Mouse (Mus musculus) small intestine, adult 2 months (tissue): ENCODE results near the gene Dbh. TPM values are rescaled to one million over a fixed set of nuclear protein-coding genes. Genes with fewer than 3 reads are reported as not detected.

Source experiments
- H3K27ac ChIP-seq: fragments of 200-500 bp; 2 replicates; pipeline ENCODE4 v1.5.1; 2012; ENCODE audit warnings: low read depth, low read length, control low read depth, inconsistent platforms; ENCODE audit not compliant: insufficient read depth
- H3K27me3 ChIP-seq: fragments of 200-500 bp; 2 replicates; pipeline ENCODE4 v1.6.1; 2012; ENCODE audit warnings: mild to moderate bottlenecking, moderate library complexity, low read length, inconsistent platforms; ENCODE audit not compliant: control insufficient read depth, insufficient read depth
- H3K36me3 ChIP-seq: fragments of 200-500 bp; 2 replicates; pipeline ENCODE4 v1.6.1; 2012; ENCODE audit warnings: mild to moderate bottlenecking, low read length, control low read depth, inconsistent platforms; ENCODE audit not compliant: control insufficient read depth, insufficient read depth
- H3K4me1 ChIP-seq: fragments of 200-500 bp; 2 replicates; pipeline ENCODE4 v1.6.1; 2012; ENCODE audit warnings: low read length, inconsistent platforms, mixed read lengths; ENCODE audit not compliant: control insufficient read depth, insufficient read depth, insufficient read length
- H3K4me3 ChIP-seq: fragments of 200-500 bp; 2 replicates; pipeline ENCODE4 v1.5.1; 2012; ENCODE audit warnings: low read depth, mild to moderate bottlenecking, control low read depth, inconsistent platforms, low read length, moderate library complexity
- CTCF ChIP-seq: fragments of 200-500 bp; IDR thresholded peaks from 2 replicates; pipeline ENCODE4 v1.5.1; 2012; ENCODE audit warnings: low read depth, mild to moderate bottlenecking, control low read depth, inconsistent platforms, low read length, moderate library complexity, mixed read lengths; ENCODE audit not compliant: insufficient replicate concordance, insufficient read length; ENCODE audit errors: extremely low read depth
- POLR2A ChIP-seq: fragments of 200-500 bp; IDR thresholded peaks from 2 replicates; pipeline ENCODE4 v1.6.1; 2012; ENCODE audit warnings: low read depth, mild to moderate bottlenecking, control low read depth, inconsistent platforms, low read length, moderate library complexity
- WGBS: fragments of 180-500 bp; shearing (Covaris S2); methylation state at CpG from one replicate; pipeline ENCODE4 v1.1.7; 2018; 5-methylcytosine and 5-hydroxymethylcytosine counted together
- polyA plus RNA-seq: library from polyadenylated mRNA; depleted of rRNA; stranded (reverse); fragments of >200 nt; gene quantifications from 2 replicates; pipeline ENCODE4 v1.2.3, GENCODE M21; 2012

Gene Dbh
- polyA plus RNA-seq, 1 experiment, result 4.0 TPM

DNA sequence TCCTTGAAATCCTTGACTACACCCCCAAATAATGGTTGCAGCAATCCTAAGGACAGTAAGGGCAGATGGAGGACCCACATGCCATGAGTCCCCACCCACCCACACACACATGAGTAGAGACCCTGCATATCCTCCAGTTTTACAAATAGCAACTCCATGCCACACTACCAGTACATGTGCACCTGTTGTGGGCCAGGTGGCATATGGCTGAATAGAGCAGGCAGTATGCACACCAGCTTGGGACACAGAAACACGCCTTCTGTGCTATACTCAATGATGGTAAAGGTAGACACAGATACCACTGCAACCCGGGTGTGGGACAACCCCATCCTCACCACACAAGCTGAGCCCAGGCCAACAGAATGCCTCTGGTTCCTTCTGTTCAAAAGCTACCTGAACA is 1.0 kb downstream of the Dbh start:
- 65% methylated on average over 2 of the region's 2 CpGs for WGBS
- TF ChIP-seq POLR2A, result no peak
- TF ChIP-seq CTCF, result no peak
- no peaks in the 10 kb centered on the region for H3K27me3 ChIP-seq
- no peaks in the 10 kb centered on the region for H3K4me1 ChIP-seq
- no peak overlapping the region for H3K4me3 ChIP-seq
- H3K36me3 ChIP-seq, result no peaks in the 10 kb centered on the region
- no peak overlapping the region for H3K27ac ChIP-seq

DNA sequence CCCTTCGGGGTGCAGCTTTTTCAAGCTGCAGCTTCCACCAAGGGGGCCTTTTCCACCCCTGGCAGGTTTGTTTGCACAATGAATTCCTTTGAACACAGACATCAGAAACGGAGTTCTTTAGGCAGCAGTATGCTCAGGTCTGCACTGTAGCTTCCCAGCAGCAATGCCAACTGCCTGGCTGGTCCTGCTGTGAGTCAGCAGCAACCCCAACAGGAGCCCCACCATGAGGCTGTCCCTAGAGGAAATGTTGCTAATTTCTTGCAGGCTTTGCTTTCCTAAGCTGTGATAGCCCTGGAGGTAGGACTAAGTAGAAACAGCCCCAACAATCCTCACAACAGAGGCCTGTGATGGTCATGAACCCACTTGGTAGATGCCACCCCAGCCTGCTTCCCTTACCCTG is 2.0 kb downstream of the Dbh start:
- Histone ChIP-seq H3K4me1 (no peaks in the 10 kb centered on the region), H3K27me3 (no peaks in the 10 kb centered on the region), H3K27ac (no peak overlapping the region), H3K36me3 (no peaks in the 10 kb centered on the region), H3K4me3 (no peak overlapping the region)
- TF ChIP-seq POLR2A, result no peak
- TF ChIP-seq CTCF, result no peak
- WGBS, result 12% methylated on average over 2 of the region's 2 CpGs

DNA sequence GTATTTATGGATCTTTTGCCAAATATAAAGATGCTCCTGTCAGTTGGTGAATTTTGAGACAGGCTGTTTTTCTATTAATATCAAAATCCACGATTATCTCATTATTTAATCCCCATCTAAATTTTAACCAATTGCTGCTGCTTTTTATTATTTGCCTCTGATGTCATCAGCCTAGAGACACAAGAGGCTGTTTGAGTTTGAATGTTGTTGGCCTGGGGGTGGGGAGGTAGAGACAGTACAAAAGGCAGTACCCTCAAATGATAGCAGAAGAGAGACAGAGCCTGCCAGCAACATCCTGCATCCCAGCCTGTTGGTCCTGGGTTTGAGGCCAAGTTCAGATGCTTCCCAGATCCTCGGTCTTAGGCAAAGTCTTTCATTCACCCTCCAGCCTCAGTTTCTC is 9.2 kb downstream of the Dbh start:
- Histone ChIP-seq H3K4me3 (no peak overlapping the region), H3K27me3 (no peaks in the 10 kb centered on the region), H3K27ac (no peak overlapping the region), H3K4me1 (no peaks in the 10 kb centered on the region), H3K36me3 (no peaks in the 10 kb centered on the region)
- 72% methylated on average over 2 of the region's 2 CpGs for WGBS
- no peak for TF ChIP-seq POLR2A
- TF ChIP-seq CTCF, result no peak

DNA sequence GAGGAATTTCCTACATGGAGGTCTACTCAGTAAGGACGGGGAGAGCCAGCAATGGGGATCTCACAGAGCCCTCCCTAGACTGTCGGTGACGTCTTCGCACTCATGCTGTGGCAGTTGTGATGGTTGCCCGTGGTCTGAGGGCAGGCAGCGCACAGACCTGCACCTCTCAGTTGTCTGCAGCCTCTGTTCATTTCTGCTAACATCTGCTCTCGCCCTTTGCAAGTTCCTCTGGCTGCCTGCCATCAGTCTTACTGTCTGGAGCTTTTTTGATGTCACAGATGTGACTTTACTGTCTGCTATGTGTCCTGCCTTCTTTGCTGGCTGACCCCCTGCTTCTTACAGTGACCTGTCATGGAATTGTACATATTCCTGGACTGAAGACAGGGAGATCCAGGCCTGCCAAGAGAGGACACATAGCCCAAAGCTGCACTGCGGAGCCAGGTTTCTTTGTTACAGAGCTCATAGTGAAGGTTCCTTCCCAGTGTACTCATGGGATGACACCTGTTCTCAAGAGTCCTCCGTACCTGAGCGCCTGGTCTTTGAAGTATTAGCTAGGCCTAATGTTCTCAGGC is 10.7 kb downstream of the Dbh start:
- WGBS, result 73% methylated on average over 10 of the region's 10 CpGs
- TF ChIP-seq CTCF (no peak), POLR2A (no peak)
- H3K27ac ChIP-seq, result no peak overlapping the region

DNA sequence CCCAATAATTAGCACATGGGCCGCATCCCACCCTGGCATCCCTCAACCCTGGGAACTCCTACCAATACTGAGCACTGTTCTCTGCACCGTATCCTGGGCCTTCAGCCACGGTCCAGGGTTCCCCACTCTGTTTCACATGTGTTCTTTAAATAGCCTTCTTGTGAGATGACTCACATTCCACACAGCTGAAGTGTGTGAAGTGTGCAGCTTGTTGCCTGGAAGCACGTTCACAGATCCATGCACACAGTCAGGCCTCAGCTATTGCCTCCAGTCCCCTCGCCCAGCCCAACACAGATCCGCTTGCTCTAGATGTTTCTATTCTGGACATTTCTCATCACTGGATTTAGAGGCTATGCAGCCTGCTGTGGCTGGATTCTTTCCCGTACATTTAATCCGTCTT is 14.1 kb downstream of the Dbh start:
- no peak overlapping the region for H3K27ac ChIP-seq
- H3K27me3 ChIP-seq, result no peaks in the 10 kb centered on the region
- no peaks in the 10 kb centered on the region for H3K36me3 ChIP-seq
- no peak for TF ChIP-seq POLR2A
- TF ChIP-seq CTCF, result no peak
- H3K4me3 ChIP-seq, result no peak overlapping the region
- 70% methylated on average over 8 of the region's 8 CpGs for WGBS
- H3K4me1 ChIP-seq, result no peaks in the 10 kb centered on the region

More for the DNA sequence above, 10.7 kb downstream of the Dbh start:
- H3K27me3 ChIP-seq, result no peaks in the 10 kb centered on the region
- no peaks in the 10 kb centered on the region for H3K4me1 ChIP-seq
- no peak overlapping the region for H3K4me3 ChIP-seq
- H3K36me3 ChIP-seq, result no peaks in the 10 kb centered on the region

DNA sequence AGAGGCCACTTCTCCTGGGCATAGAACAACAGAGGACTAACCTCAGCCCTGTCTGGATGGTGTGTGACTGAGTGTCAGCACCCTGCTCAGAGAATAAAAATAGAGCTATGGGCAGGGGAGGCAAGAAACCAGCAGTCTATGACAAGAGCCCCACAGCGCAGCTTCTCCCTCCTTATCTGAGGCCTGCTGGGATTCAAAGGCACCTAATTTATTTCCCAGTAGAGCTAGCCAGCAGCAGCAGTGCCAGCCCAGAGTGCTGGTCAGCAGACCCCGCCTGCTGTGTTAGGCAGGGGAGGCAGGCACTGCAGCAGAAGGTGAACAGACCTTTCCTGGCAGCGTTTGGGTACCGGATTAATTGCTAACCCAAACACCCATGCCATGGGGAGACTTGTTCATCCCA is 16.9 kb downstream of the Dbh start:
- TF ChIP-seq CTCF (no peak), POLR2A (no peak)
- Histone ChIP-seq H3K36me3 (no peaks in the 10 kb centered on the region), H3K27ac (no peak overlapping the region), H3K27me3 (no peaks in the 10 kb centered on the region), H3K4me3 (no peak overlapping the region), H3K4me1 (no peaks in the 10 kb centered on the region)
- WGBS, result 60% methylated on average over 4 of the region's 4 CpGs

DNA sequence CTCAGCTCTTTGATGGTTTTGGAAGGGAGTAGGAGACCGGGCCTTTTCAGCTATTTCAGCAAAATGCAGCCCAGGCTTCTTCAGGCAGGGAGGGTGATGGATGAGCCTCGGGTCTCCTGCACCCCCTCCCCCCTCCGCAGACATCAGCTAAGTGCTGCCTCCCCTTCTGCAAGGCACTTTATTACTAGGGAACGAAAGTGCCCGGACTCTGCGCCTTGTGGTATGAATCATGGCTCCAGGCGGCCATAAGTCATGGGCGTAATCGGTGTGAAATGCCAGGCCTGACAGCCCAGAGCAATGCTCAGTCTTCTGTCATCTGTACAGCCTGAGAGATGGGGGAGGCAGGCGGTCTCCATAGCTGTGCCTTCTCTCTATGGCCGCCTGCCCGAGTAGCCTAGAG is 18.7 kb downstream of the Dbh start:
- no peaks in the 10 kb centered on the region for H3K4me1 ChIP-seq
- no peak overlapping the region for H3K27ac ChIP-seq
- H3K27me3 ChIP-seq, result no peaks in the 10 kb centered on the region
- no peaks in the 10 kb centered on the region for H3K36me3 ChIP-seq
- 60% methylated on average over 12 of the region's 12 CpGs for WGBS
- H3K4me3 ChIP-seq, result no peak overlapping the region
- TF ChIP-seq POLR2A (no peak), CTCF (no peak)

DNA sequence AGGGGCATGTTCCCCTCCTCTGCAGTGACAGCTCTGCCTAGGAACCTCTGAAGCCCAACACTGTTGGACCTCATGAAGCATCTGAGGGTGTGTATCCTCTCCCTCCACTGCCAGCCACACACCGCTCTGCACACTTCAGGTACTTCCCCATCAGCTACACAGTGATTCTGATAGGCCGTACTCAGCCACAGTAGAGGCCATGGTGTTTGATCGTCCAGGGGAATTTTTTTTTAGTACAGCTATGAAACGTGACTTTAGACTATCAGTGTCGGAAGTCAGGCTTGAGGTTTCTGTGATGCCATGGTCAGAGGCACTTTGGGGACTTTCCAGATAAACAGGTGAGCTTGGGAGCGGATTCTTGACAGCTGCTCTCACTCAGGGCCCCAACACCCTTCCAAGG is 22.5 kb downstream of the Dbh start:
- WGBS, result 61% methylated on average over 6 of the region's 6 CpGs

More for the DNA sequence above, 22.5 kb downstream of the Dbh start:
- Histone ChIP-seq H3K27ac (no peak overlapping the region), H3K36me3 (no peaks in the 10 kb centered on the region), H3K4me1 (no peaks in the 10 kb centered on the region), H3K27me3 (no peaks in the 10 kb centered on the region), H3K4me3 (no peak overlapping the region)
- TF ChIP-seq POLR2A, result no peak
